Mouse (Mus musculus) G1E (cell line): ENCODE measurements around the gene Fgfr2. TPM values are rescaled to one million over a fixed set of nuclear protein-coding genes. Genes with fewer than 3 reads are reported as not detected.

ENCODE experiments used
- ATAC-seq: 2 replicates; pipeline ENCODE4 v1.8.0; 2016; ENCODE audit warnings: mild to moderate bottlenecking; ENCODE audit not compliant: insufficient number of reproducible peaks, poor library complexity, low FRiP score, severe bottlenecking; ENCODE audit errors: extremely low read depth
- DNase-seq: peaks from one replicate; pipeline ENCODE4 v3.0.0; 2012; ENCODE audit warnings: low spot score
- H3K27me3 ChIP-seq: 2 replicates; pipeline ENCODE4 v1.6.1; 2012; ENCODE audit warnings: mild to moderate bottlenecking, low read length, inconsistent platforms; ENCODE audit not compliant: insufficient read depth
- H3K36me3 ChIP-seq: replicated peaks from 2 replicates; pipeline ENCODE3; 2012; ENCODE audit warnings: mild to moderate bottlenecking, inconsistent platforms
- H3K4me1 ChIP-seq: 2 replicates; pipeline ENCODE4 v1.6.1; 2012; ENCODE audit warnings: low read depth, low read length, inconsistent platforms, mixed read lengths; ENCODE audit not compliant: insufficient read depth
- H3K4me3 ChIP-seq: 2 replicates; pipeline ENCODE4 v1.5.1; 2012; ENCODE audit warnings: low read depth, mild to moderate bottlenecking, inconsistent platforms, low read length, moderate library complexity, mixed read lengths
- H3K9me3 ChIP-seq: replicated peaks from 2 replicates; pipeline ENCODE4 v1.6.1; 2012; ENCODE audit warnings: inconsistent platforms
- CTCF ChIP-seq: IDR thresholded peaks from 2 replicates; pipeline ENCODE4 v1.5.1; 2012; ENCODE audit warnings: low read depth, low read length, inconsistent platforms, mixed read lengths
- GATA1 ChIP-seq: IDR thresholded peaks from 2 replicates; pipeline ENCODE4 v1.6.1; 2012; ENCODE audit warnings: borderline replicate concordance, low read length, inconsistent platforms, mixed read lengths
- GATA2 ChIP-seq: IDR thresholded peaks from 2 replicates; pipeline ENCODE4 v1.6.1; 2012; ENCODE audit warnings: low read depth, low read length, inconsistent platforms, borderline replicate concordance
- POLR2AphosphoS5 ChIP-seq: IDR thresholded peaks from 2 replicates; pipeline ENCODE4 v1.6.1; 2012; ENCODE audit warnings: low read depth, low read length, inconsistent platforms; ENCODE audit not compliant: insufficient replicate concordance
- TAL1 ChIP-seq: conservative IDR thresholded peaks from 2 replicates; pipeline ENCODE4 v1.6.1; 2012; ENCODE audit warnings: low read depth, low read length, inconsistent platforms, mixed read lengths
- polyA plus RNA-seq: library from polyadenylated mRNA; stranded (reverse); fragments of >175 nt; gene quantifications from 2 replicates; pipeline ENCODE4 v1.2.3, GENCODE M21; 2012
- total RNA-seq, 2 experiments: library from RNA; stranded (forward) in 1 of 2; stranded (reverse) in 1 of 2; fragments of 200-1000 nt in 1 of 2; fragments of >200 nt in 1 of 2; fragmentation: Nextera tagmentation in 1 of 2; gene quantifications; 2 replicates each; pipeline ENCODE4 v1.2.3; 2014 to 2017

The Fgfr2 gene
- total and polyA plus RNA-seq, 3 experiments, result 0.22 TPM; not detected in 2

GRCm38 (mm10) chr7:130914693-130915363 lies 2208.3 kb downstream of the Fgfr2 start:
- Histone ChIP-seq H3K4me3 (no peak overlapping the region), H3K4me1 (no peaks in the 10 kb centered on the region), H3K27me3 (no peaks in the 10 kb centered on the region; the same call in 1 of the 2 replicates), H3K9me3 (peaks cover 41% of the 10 kb centered on the region), H3K36me3 (no peaks in the 10 kb centered on the region)
- TF ChIP-seq CTCF, result no peak
- no peak for TF ChIP-seq GATA2
- TF ChIP-seq GATA1, result no peak
- TF ChIP-seq POLR2AphosphoS5, result no peak
- TF ChIP-seq TAL1, result no peak
- DNase-seq (no peak), ATAC-seq (no peak)

GRCm38 (mm10) chr7:130910841-130911240 lies 2212.3 kb downstream of the Fgfr2 start:
- Histone ChIP-seq H3K4me3 (no peak overlapping the region), H3K9me3 (peaks cover 37% of the 10 kb centered on the region), H3K27me3 (no peaks in the 10 kb centered on the region; the same call in 1 of the 2 replicates), H3K4me1 (no peaks in the 10 kb centered on the region), H3K36me3 (no peaks in the 10 kb centered on the region)
- ATAC-seq (no peak), DNase-seq (no peak)
- TF ChIP-seq GATA2 (no peak), POLR2AphosphoS5 (no peak), TAL1 (no peak), CTCF (no peak), GATA1 (no peak)

- Histone ChIP-seq H3K9me3 (peaks cover 42% of the 10 kb centered on the region), H3K4me1 (no peaks in the 10 kb centered on the region), H3K36me3 (no peaks in the 10 kb centered on the region), H3K27me3 (no peaks in the 10 kb centered on the region), H3K4me3 (no peak overlapping the region)
- ATAC-seq (no peak), DNase-seq (no peak)
- TF ChIP-seq POLR2AphosphoS5 (no peak), GATA1 (no peak), GATA2 (no peak), CTCF (no peak), TAL1 (no peak)
These were observed 2218.4 kb downstream of the Fgfr2 start for GRCm38 (mm10) chr7:130904571-130905365.

GRCm38 (mm10) chr7:130903505-130904074 lies 2219.6 kb downstream of the Fgfr2 start:
- H3K9me3 ChIP-seq, result peaks cover 38% of the 10 kb centered on the region
- no peaks in the 10 kb centered on the region for H3K4me1 ChIP-seq
- no peak for DNase-seq
- ATAC-seq, result no peak
- H3K36me3 ChIP-seq, result no peaks in the 10 kb centered on the region
- H3K4me3 ChIP-seq, result no peak overlapping the region
- H3K27me3 ChIP-seq, result no peaks in the 10 kb centered on the region
- no peak for TF ChIP-seq TAL1
- no peak for TF ChIP-seq POLR2AphosphoS5
- TF ChIP-seq GATA2, result no peak
- no peak for TF ChIP-seq GATA1
- no peak for TF ChIP-seq CTCF

GRCm38 (mm10) chr7:130902929-130903328 lies 2220.2 kb downstream of the Fgfr2 start:
- TF ChIP-seq TAL1 (no peak), CTCF (no peak), POLR2AphosphoS5 (no peak), GATA1 (no peak), GATA2 (no peak)

GRCm38 (mm10) chr7:130900233-130900848 lies 2222.8 kb downstream of the Fgfr2 start:
- ATAC-seq (no peak), DNase-seq (no peak)
- no peak for TF ChIP-seq GATA1
- no peak for TF ChIP-seq POLR2AphosphoS5
- no peak for TF ChIP-seq CTCF
- TF ChIP-seq GATA2, result no peak
- TF ChIP-seq TAL1, result no peak
- no peaks in the 10 kb centered on the region for H3K36me3 ChIP-seq
- no peaks in the 10 kb centered on the region for H3K27me3 ChIP-seq
- no peaks in the 10 kb centered on the region for H3K4me1 ChIP-seq
- no peak overlapping the region for H3K4me3 ChIP-seq
- peaks cover 41% of the 10 kb centered on the region for H3K9me3 ChIP-seq

More at GRCm38 (mm10) chr7:130902929-130903328, 2220.2 kb downstream of the Fgfr2 start:
- DNase-seq (no peak), ATAC-seq (no peak)
- Histone ChIP-seq H3K4me1 (no peaks in the 10 kb centered on the region), H3K9me3 (peaks cover 34% of the 10 kb centered on the region), H3K27me3 (no peaks in the 10 kb centered on the region), H3K4me3 (no peak overlapping the region), H3K36me3 (no peaks in the 10 kb centered on the region)
